Comparison of ENCODE assay signal across 16 mouse cellular contexts in the genomic region with DNA sequence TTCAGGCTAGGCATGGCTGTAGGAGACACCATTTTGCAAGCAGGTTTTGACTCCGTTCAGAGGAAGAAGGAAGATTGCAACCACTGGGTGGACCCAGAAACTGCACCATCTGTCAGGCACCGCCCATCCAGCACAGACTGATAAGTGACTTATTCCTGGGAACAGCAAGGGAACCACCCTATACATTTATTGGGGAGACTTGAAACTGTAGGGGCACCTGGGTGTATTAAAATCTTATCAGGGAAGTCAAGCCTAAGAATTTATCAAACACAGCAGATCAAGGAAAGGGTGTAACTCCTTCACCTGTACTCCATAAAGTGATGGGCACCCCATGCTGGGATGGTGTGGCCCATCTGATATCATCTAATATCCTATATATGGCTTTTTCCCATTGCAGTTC. TPM values are rescaled to one million over a fixed set of nuclear protein-coding genes. Genes with fewer than 3 reads are reported as not detected.
DNase-seq lines count a peak whose midpoint lies in the region; ATAC-seq and TF ChIP-seq lines count a peak whose summit lies in the region.
"Had no signal": no experiment of that assay in that cellular context is flagged by ENCODE, and none has a peak within 500 bp of the region (broad histone marks: within the 10 kb centered on the region; RNA-seq: fewer than 3 reads in every experiment).

No protein-coding gene starts in this region.

- H3K4me2 ChIP-seq in heart, embryonic 11.5 days: no peak overlapping the region
- H3K4me2 ChIP-seq in liver, embryonic 14.5 days (ENCODE audit: low read depth): peak overlapping the region; percentile 63
- no peak overlapping the region for H3K4me2 ChIP-seq in stomach, embryonic 15.5 days
- H3K4me2 ChIP-seq: heart, embryonic 13.5 days; hindbrain, embryonic 12.5 days had no signal

- no peak overlapping the region for H3K4me3 ChIP-seq in heart, embryonic 11.5 days (ENCODE audit: low read depth, low read length)
- H3K4me3 ChIP-seq in erythroblast, embryonic 14.5 days (replicated peaks): peak overlapping the region; percentile 31
- H3K4me3 ChIP-seq in liver, embryonic 14.5 days (ENCODE audit: insufficient read depth in 1 of 2, low read depth in 2 of 2, low read length in 2 of 2): no peak overlapping the region
- no peak overlapping the region for H3K4me3 ChIP-seq in stomach, embryonic 15.5 days (replicated peaks)
- H3K4me3 ChIP-seq: forebrain, embryonic 10.5 days; heart, embryonic 13.5 days; hindbrain, embryonic 12.5 days had no signal

- WGBS in heart, embryonic 11.5 days (ENCODE audit: insufficient replicate concordance): 80% methylated on average over 2 of the region's 2 CpGs
- WGBS in liver, embryonic 14.5 days (ENCODE audit: insufficient replicate concordance): 23% methylated on average over 2 of the region's 2 CpGs
- 67% methylated on average over 2 of the region's 2 CpGs for WGBS in stomach, embryonic 15.5 days

- no peak overlapping the region for H3K27ac ChIP-seq in heart, embryonic 11.5 days (ENCODE audit: low read depth, low read length)
- peak overlapping the region; percentile 93 for H3K27ac ChIP-seq in liver, embryonic 14.5 days
- H3K27ac ChIP-seq in stomach, embryonic 15.5 days: no peak overlapping the region
- H3K27ac ChIP-seq: forebrain, embryonic 10.5 days; heart, embryonic 13.5 days; hindbrain, embryonic 12.5 days had no signal

- H3K4me1 ChIP-seq in heart, embryonic 11.5 days (ENCODE audit: control insufficient read depth, insufficient read depth, low read length): no peaks in the 10 kb centered on the region
- H3K4me1 ChIP-seq in erythroblast, embryonic 14.5 days (ENCODE audit: control insufficient read depth): peaks cover 80% of the 10 kb centered on the region
- peaks cover 35 to 49% of the 10 kb centered on the region in 2 experiments for H3K4me1 ChIP-seq in liver, embryonic 14.5 days (replicated peaks; ENCODE audit: control insufficient read depth in 2 of 2, insufficient read depth in 2 of 2, low read length in 1 of 2)
- H3K4me1 ChIP-seq in stomach, embryonic 15.5 days: no peaks in the 10 kb centered on the region
- H3K4me1 ChIP-seq: forebrain, embryonic 10.5 days; heart, embryonic 13.5 days; hindbrain, embryonic 12.5 days had no signal

- no peaks in the 10 kb centered on the region for H3K36me3 ChIP-seq in heart, embryonic 11.5 days (ENCODE audit: control insufficient read depth, insufficient read depth, low read length)
- H3K36me3 ChIP-seq in erythroblast, embryonic 14.5 days (ENCODE audit: control insufficient read depth): no peaks in the 10 kb centered on the region
- no peaks in the 10 kb centered on the region for H3K36me3 ChIP-seq in liver, embryonic 14.5 days (replicated peaks; ENCODE audit: control insufficient read depth, insufficient read depth, low read depth)
- H3K36me3 ChIP-seq in stomach, embryonic 15.5 days: no peaks in the 10 kb centered on the region
- H3K36me3 ChIP-seq: forebrain, embryonic 10.5 days; heart, embryonic 13.5 days; hindbrain, embryonic 12.5 days had no signal

- peak; percentile 85 for TF ChIP-seq EP300 in liver, embryonic 14.5 days (IDR thresholded peaks at IDR 0.05; ENCODE audit: low read depth)

- ATAC-seq in heart, embryonic 11.5 days (replicated peaks; ENCODE audit: insufficient number of reproducible peaks, low FRiP score, low TSS enrichment): peak; percentile 55; the same call in 1 of the 2 replicates
- ATAC-seq in liver, embryonic 14.5 days (ENCODE audit: insufficient read depth): peak; percentile 95
- peak; percentile 89 for ATAC-seq in stomach, embryonic 15.5 days (ENCODE audit: insufficient read depth, low FRiP score, low read depth)
- no peak for ATAC-seq in cerebellum, adult (ENCODE audit: insufficient number of reproducible peaks, low FRiP score, low TSS enrichment)

- H3K27me3 ChIP-seq in heart, embryonic 11.5 days (ENCODE audit: control insufficient read depth, insufficient read depth, low read length): no peaks in the 10 kb centered on the region
- H3K27me3 ChIP-seq in erythroblast, embryonic 14.5 days (ENCODE audit: control insufficient read depth): no peaks in the 10 kb centered on the region
- no peaks in the 10 kb centered on the region for H3K27me3 ChIP-seq in liver, embryonic 14.5 days (ENCODE audit: control insufficient read depth, insufficient read depth, low read length)
- no peaks in the 10 kb centered on the region for H3K27me3 ChIP-seq in stomach, embryonic 15.5 days (replicated peaks)
- H3K27me3 ChIP-seq: heart, embryonic 13.5 days; hindbrain, embryonic 12.5 days had no signal

- intact Hi-C loops in heart, postnatal 10 days (cut with DNase I): no loop called here

- H3K9me3 ChIP-seq in heart, embryonic 11.5 days (replicated peaks; ENCODE audit: control insufficient read depth, low read length): no peaks in the 10 kb centered on the region
- H3K9me3 ChIP-seq in erythroblast, embryonic 14.5 days (ENCODE audit: control insufficient read depth, low read length): no peaks in the 10 kb centered on the region
- no peaks in the 10 kb centered on the region for H3K9me3 ChIP-seq in liver, embryonic 14.5 days (ENCODE audit: control insufficient read depth, low read length)
- H3K9me3 ChIP-seq in stomach, embryonic 15.5 days: no peaks in the 10 kb centered on the region
- H3K9me3 ChIP-seq: forebrain, embryonic 10.5 days; heart, embryonic 13.5 days had no signal

- no peak overlapping the region for H3K9ac ChIP-seq in heart, embryonic 11.5 days (ENCODE audit: low read depth, low read length)
- H3K9ac ChIP-seq in liver, embryonic 14.5 days (replicated peaks): peak overlapping the region; percentile 63; the same call in 1 of the 2 replicates
- H3K9ac ChIP-seq in stomach, embryonic 15.5 days: no peak overlapping the region
- H3K9ac ChIP-seq: heart, embryonic 13.5 days; hindbrain, embryonic 12.5 days had no signal

- peak; percentile 29; the same call in 1 of the 2 replicates for TF ChIP-seq CTCF in liver, embryonic 14.5 days (IDR thresholded peaks at IDR 0.05; ENCODE audit: low read depth)

- no peak for DNase-seq in heart, postnatal 10 days
- peak; percentile 75 to 83 (median 79) for DNase-seq in liver, embryonic 14.5 days (ENCODE audit: low read depth in 3 of 3, low spot score in 3 of 3)
- DNase-seq in cerebellum, adult 8-10 months: no peak
- no peak for DNase-seq in adrenal gland, adult 8-10 months
- DNase-seq: adrenal gland, adult 2 months; cerebellum, postnatal 10 days; gastrocnemius, postnatal 36 days; kidney, postnatal 10 days; midbrain, embryonic 14.5 days had no signal

RNA-seq across cellular contexts. Expression of a gene that starts 40.0 kb away (rescaled TPM):
- polyA plus RNA-seq in heart, embryonic 11.5 days (2014; fragmentation: Nextera tagmentation; extraction: Ambion mirVana): 13.1 and 14.6 TPM in 2 replicates
- total RNA-seq in heart, postnatal 10 days (2021): 10 to 100 TPM; 48.0 to 48.2 TPM
- 1.3 and 2.0 TPM in 2 replicates for polyA plus RNA-seq in erythroblast, embryonic 14.5 days (2012)
- 7.4 and 10.9 TPM in 2 replicates for polyA plus RNA-seq in liver, embryonic 14.5 days (2012; rRNA removed)
- 5.9 and 6.8 TPM in 2 replicates for polyA plus RNA-seq in liver, embryonic 14.5 days (2014; fragmentation: Nextera tagmentation; extraction: Ambion mirVana)
- 13.5 and 14.3 TPM in 2 replicates for polyA plus RNA-seq in stomach, embryonic 15.5 days (2015; fragmentation: Nextera tagmentation; extraction: Ambion mirVana)
- 10 to 100 TPM; 48.2 to 66.5 (median 55.3) TPM for total RNA-seq in adrenal gland, adult 8-10 months (2022)

Comparison
In these comparisons a context has a peak if more than half of its experiments do, and no peak if none do; other contexts are left out.
1. DNase-seq: peak in liver, embryonic 14.5 days (3 of 3); none in heart, postnatal 10 days (0 of 2), cerebellum, adult 8-10 months (single experiment) and adrenal gland, adult 8-10 months (single experiment).